Mouse (Mus musculus) myocyte (in vitro differentiated cells): Measurements from ENCODE around the gene Rtl1.

Experiments
- CEBPB ChIP-seq: IDR thresholded peaks from 2 replicates; pipeline ENCODE4 v1.6.1; 2011; ENCODE audit warnings: mild to moderate bottlenecking, moderate library complexity; ENCODE audit not compliant: poor library complexity, insufficient read depth, severe bottlenecking
- E2F4 ChIP-seq: IDR thresholded peaks from one replicate; pipeline ENCODE4 v1.6.1; 2011; ENCODE audit warnings: mild to moderate bottlenecking, control low read depth, moderate library complexity; ENCODE audit not compliant: insufficient read depth
- MYOG ChIP-seq, 3 experiments: IDR thresholded peaks; one replicate each; pipeline ENCODE4 v1.6.1; 2011; ENCODE audit warnings: control low read depth in 2 of 3, low read depth in 2 of 3, mild to moderate bottlenecking in 2 of 3; ENCODE audit not compliant: insufficient read length in 2 of 3, control insufficient read depth in 1 of 3, insufficient read depth in 1 of 3
- POLR2A ChIP-seq: IDR thresholded peaks from one replicate; pipeline ENCODE4 v1.6.1; 2011; ENCODE audit warnings: low read depth, mild to moderate bottlenecking, control low read depth, moderate library complexity; ENCODE audit not compliant: insufficient read length
- POLR2AphosphoS2 ChIP-seq: IDR thresholded peaks from one replicate; pipeline ENCODE4 v1.6.1; 2011; ENCODE audit warnings: low read depth, control low read depth; ENCODE audit not compliant: insufficient read length
- SRF ChIP-seq: IDR thresholded peaks from one replicate; pipeline ENCODE4 v1.6.1; 2011; ENCODE audit warnings: low read depth; ENCODE audit not compliant: control insufficient read depth, insufficient read length
- TCF12 ChIP-seq: IDR thresholded peaks from one replicate; pipeline ENCODE4 v1.6.1; 2011; ENCODE audit warnings: mild to moderate bottlenecking, control low read depth; ENCODE audit not compliant: poor library complexity, insufficient read depth, severe bottlenecking
- USF1 ChIP-seq: IDR thresholded peaks from one replicate; pipeline ENCODE4 v1.6.1; 2011; ENCODE audit warnings: low read depth, mild to moderate bottlenecking, control low read depth, moderate library complexity

DNA sequence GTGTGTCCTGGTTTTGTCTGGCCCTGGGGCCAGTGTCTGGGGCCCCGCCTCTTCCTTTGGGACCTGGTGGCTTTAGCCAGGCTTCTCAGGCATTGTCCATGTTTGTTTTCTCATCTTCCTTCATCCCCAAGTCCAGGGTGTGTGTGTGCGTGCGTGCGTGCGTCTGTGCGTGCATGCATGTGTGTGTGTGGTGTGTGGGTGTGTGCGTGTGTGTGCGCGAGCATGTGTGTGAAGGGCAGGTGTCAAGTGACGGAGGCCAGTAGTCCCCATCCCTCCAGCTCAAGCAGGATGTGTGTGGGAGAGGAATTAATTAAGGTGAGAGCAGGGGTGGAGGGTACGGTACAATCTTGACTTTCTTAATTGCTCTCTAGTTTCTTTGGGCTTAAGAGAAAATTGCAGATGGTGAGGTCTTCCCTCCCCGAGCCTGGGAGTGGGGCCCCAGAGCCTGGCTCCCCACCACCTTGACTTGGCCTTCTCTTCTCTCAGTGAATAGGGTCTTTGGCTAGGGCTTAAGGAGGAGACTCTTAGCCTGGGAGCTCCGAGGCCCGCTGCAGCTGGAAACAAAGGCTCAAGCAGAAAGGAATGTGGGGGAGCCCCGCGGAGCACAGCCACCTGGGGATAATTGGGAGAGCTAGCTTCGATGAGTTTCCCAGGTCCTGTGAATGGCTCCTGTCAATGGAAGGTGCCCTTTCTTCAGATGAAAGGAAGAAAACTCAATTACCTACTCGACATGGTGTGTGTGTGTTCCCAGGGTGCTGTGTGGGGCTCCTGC is 47.2 kb downstream of the Rtl1 start:
- TF ChIP-seq POLR2A = no peak
- no peak for TF ChIP-seq E2F4
- no peak for TF ChIP-seq USF1
- TF ChIP-seq SRF = no peak
- no peak for TF ChIP-seq MYOG (IDR thresholded peaks at IDR 0.05; ENCODE audit: control insufficient read depth in 1 of 3, insufficient read depth in 1 of 3, insufficient read length in 2 of 3, low read depth in 2 of 3)
- no peak for TF ChIP-seq TCF12
- no peak for TF ChIP-seq POLR2AphosphoS2
- TF ChIP-seq CEBPB = no peak
